ENCODE assay signal across 9 mouse cellular contexts in the genomic region with DNA sequence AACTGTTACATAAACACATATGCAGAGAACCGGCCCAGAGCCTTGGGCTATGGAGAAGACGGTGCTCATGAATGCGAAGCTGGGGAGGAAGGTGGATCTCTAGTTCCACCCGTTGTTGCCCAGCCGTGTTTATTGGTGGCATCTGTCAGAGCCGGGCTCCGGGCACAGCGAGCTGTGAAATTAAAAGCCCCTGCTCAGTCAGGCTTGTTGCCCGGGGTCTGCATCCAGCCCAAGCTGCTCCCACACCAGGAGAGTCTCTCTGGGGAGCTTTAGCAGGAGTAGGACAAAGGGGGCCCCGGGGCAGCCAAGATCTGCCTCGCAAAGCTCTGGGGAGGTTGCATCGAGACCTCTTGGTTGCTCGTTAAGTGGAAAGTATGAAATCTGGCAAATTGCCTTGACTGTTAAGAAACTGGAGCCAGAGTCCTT. TPM values are rescaled to one million over a fixed set of nuclear protein-coding genes. Genes with fewer than 3 reads are reported as not detected.
DNase-seq lines count a peak whose midpoint lies in the region; ATAC-seq and TF ChIP-seq lines count a peak whose summit lies in the region.
"Had no signal": no experiment of that assay in that cellular context is flagged by ENCODE, and none has a peak within 500 bp of the region (broad histone marks: within the 10 kb centered on the region; RNA-seq: fewer than 3 reads in every experiment).

No protein-coding gene starts in this region.

- intact Hi-C loops in left cerebral cortex, postnatal 36 days (cut with DNase I), result no loop called here

- H3K27ac ChIP-seq in lung, postnatal 0 days (ENCODE audit: low read length), result 0 out of 2 replicates have a peak overlapping the region, but pooled peaks have one; percentile 4
- peak overlapping the region; percentile 85 for H3K27ac ChIP-seq in hindbrain, embryonic 13.5 days
- H3K27ac ChIP-seq: liver, embryonic 13.5 days had no signal

- no peaks in the 10 kb centered on the region for H3K9me3 ChIP-seq in lung, postnatal 0 days (ENCODE audit: low read length)
- no peaks in the 10 kb centered on the region for H3K9me3 ChIP-seq in hindbrain, embryonic 13.5 days
- H3K9me3 ChIP-seq: liver, embryonic 13.5 days had no signal

- TF ChIP-seq CTCF in lung, postnatal 0 days (IDR thresholded peaks at IDR 0.05), result no peak

- H3K9ac ChIP-seq in lung, postnatal 0 days (replicated peaks; ENCODE audit: low read depth), result no peak overlapping the region; the same call in 1 of the 2 replicates
- H3K9ac ChIP-seq in hindbrain, embryonic 13.5 days, result peak overlapping the region; percentile 35; the same call in 1 of the 2 replicates
- H3K9ac ChIP-seq: liver, embryonic 13.5 days had no signal

- no peak overlapping the region for H3K4me3 ChIP-seq in lung, postnatal 0 days (ENCODE audit: low read depth, low read length)
- H3K4me3 ChIP-seq in hindbrain, embryonic 13.5 days, result no peak overlapping the region
- H3K4me3 ChIP-seq: liver, embryonic 13.5 days had no signal

- TF ChIP-seq EP300 in lung, postnatal 0 days (IDR thresholded peaks at IDR 0.05), result no peak

- 60% methylated on average over 13 of the region's 13 CpGs for WGBS in lung, postnatal 0 days
- 41% methylated on average over 13 of the region's 13 CpGs for WGBS in hindbrain, embryonic 13.5 days

- peaks cover 6% of the 10 kb centered on the region; the same call in 1 of the 2 replicates for H3K4me1 ChIP-seq in lung, postnatal 0 days (ENCODE audit: insufficient read depth, low read depth, low read length)
- H3K4me1 ChIP-seq in hindbrain, embryonic 13.5 days (replicated peaks), result peaks cover 33% of the 10 kb centered on the region

- ATAC-seq in lung, postnatal 0 days, result no peak
- peak; percentile 30; the same call in 1 of the 2 replicates for ATAC-seq in hindbrain, embryonic 13.5 days (ENCODE audit: low FRiP score)

- H3K27me3 ChIP-seq in lung, postnatal 0 days (replicated peaks; ENCODE audit: insufficient read depth, low read length), result no peaks in the 10 kb centered on the region
- 0 out of 2 replicates have a peak, but pooled peaks cover 4% of the 10 kb centered on the region for H3K27me3 ChIP-seq in hindbrain, embryonic 13.5 days
- H3K27me3 ChIP-seq: liver, embryonic 13.5 days had no signal

- H3K36me3 ChIP-seq in lung, postnatal 0 days (ENCODE audit: insufficient read depth, low read length), result no peaks in the 10 kb centered on the region
- H3K36me3 ChIP-seq in hindbrain, embryonic 13.5 days, result no peaks in the 10 kb centered on the region

- no peak overlapping the region for H3K4me2 ChIP-seq in lung, postnatal 0 days (replicated peaks; ENCODE audit: low read depth, low read length)
- peak overlapping the region; percentile 32 for H3K4me2 ChIP-seq in hindbrain, embryonic 13.5 days
- H3K4me2 ChIP-seq: liver, embryonic 13.5 days had no signal

- peak; percentile 83 for DNase-seq in lung, postnatal 0 days (ENCODE audit: low spot score)
- DNase-seq in lung, postnatal 14 days, result no peak
- peak; percentile 46 to 74 for DNase-seq in kidney, postnatal 36 days
- peak; percentile 72 for DNase-seq in retina, postnatal 1 day
- no peak for DNase-seq in frontal cortex, postnatal 25 days (ENCODE audit: low spot score in 2 of 2)
- no peak for DNase-seq in left cerebral cortex, postnatal 36 days (ENCODE audit: low spot score in 2 of 2)
- DNase-seq: gastrocnemius, postnatal 25 days; liver, embryonic 13.5 days had no signal

RNA-seq across cellular contexts. Expression of a gene that starts 22.2 kb away (rescaled TPM):
- 12.4 and 16.8 TPM in 2 replicates for polyA plus RNA-seq in lung, postnatal 0 days (2015; fragmentation: Nextera tagmentation; extraction: Ambion mirVana)
- 5.1 and 5.8 TPM in 2 replicates for polyA plus RNA-seq in hindbrain, embryonic 13.5 days (2015; fragmentation: Nextera tagmentation; extraction: Ambion mirVana)
- 10 to 100 TPM; 51.3 to 53.0 TPM for total RNA-seq in left cerebral cortex, postnatal 36 days (2021)

RNA-seq across cellular contexts. Expression of a gene that starts 31.7 kb away (rescaled TPM):
- polyA plus RNA-seq in lung, postnatal 0 days (2015; fragmentation: Nextera tagmentation; extraction: Ambion mirVana), result 6.2 and 7.2 TPM in 2 replicates
- polyA plus RNA-seq in hindbrain, embryonic 13.5 days (2015; fragmentation: Nextera tagmentation; extraction: Ambion mirVana), result 12.9 and 13.1 TPM in 2 replicates
- total RNA-seq in left cerebral cortex, postnatal 36 days (2021), result 10 to 100 TPM; 27.9 to 35.0 TPM

RNA-seq across cellular contexts. Expression of a gene that starts 42.1 kb away (rescaled TPM):
- polyA plus RNA-seq in lung, postnatal 0 days (2015; fragmentation: Nextera tagmentation; extraction: Ambion mirVana), result 11.9 and 12.2 TPM in 2 replicates
- 18.0 and 18.6 TPM in 2 replicates for polyA plus RNA-seq in hindbrain, embryonic 13.5 days (2015; fragmentation: Nextera tagmentation; extraction: Ambion mirVana)
- total RNA-seq in left cerebral cortex, postnatal 36 days (2021), result 10 to 100 TPM; 13.2 to 17.7 TPM

RNA-seq across cellular contexts. Expression of a gene that starts 58.9 kb away (rescaled TPM):
- polyA plus RNA-seq in lung, postnatal 0 days (2015; fragmentation: Nextera tagmentation; extraction: Ambion mirVana), result 61.3 and 62.0 TPM in 2 replicates
- 76.0 and 79.3 TPM in 2 replicates for polyA plus RNA-seq in hindbrain, embryonic 13.5 days (2015; fragmentation: Nextera tagmentation; extraction: Ambion mirVana)
- 10 to 100 TPM; 28.6 to 29.6 TPM for total RNA-seq in left cerebral cortex, postnatal 36 days (2021)

Comparison
In these comparisons a context has a peak if more than half of its experiments do, and no peak if none do; other contexts are left out.
1. DNase-seq: peak in lung, postnatal 0 days (single experiment), kidney, postnatal 36 days (2 of 2) and retina, postnatal 1 day (single experiment); none in lung, postnatal 14 days (single experiment), frontal cortex, postnatal 25 days (0 of 2) and left cerebral cortex, postnatal 36 days (0 of 2).